12 mouse cellular contexts compared by ENCODE assay signal in the genomic region with DNA sequence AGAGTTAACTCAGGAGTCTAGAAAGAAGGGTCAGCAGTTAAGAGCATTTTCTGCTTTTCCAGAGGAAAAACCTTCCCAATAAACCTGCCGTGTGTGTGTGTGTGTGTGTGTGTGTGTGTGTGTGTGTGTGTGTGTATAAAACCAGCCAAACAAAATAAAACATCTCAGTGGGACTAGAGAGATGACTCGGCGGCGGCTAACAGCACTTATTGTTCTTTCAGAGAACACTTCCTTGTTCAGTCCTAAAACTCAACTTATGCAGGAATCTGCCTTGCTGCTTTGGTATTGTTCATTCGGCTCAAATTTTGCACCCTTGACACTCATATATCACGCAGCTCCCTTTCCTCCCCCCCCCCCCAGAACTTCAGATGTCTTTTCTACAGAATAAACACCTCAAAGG. TPM values are rescaled to one million over a fixed set of nuclear protein-coding genes. Genes with fewer than 3 reads are reported as not detected.
DNase-seq lines count a peak whose midpoint lies in the region; ATAC-seq and TF ChIP-seq lines count a peak whose summit lies in the region.
"Had no signal": no experiment of that assay in that cellular context is flagged by ENCODE, and none has a peak within 500 bp of the region (broad histone marks: within the 10 kb centered on the region; RNA-seq: fewer than 3 reads in every experiment).

No protein-coding gene starts in this region.

- no peak for TF ChIP-seq CTCF in lung, embryonic 14.5 days (IDR thresholded peaks at IDR 0.05; ENCODE audit: low read depth)
- TF ChIP-seq CTCF in heart, postnatal 0 days (IDR thresholded peaks at IDR 0.05; ENCODE audit: low read depth): no peak

- 0 out of 2 replicates have a peak overlapping the region, but pooled peaks have one; percentile 3 for H3K27ac ChIP-seq in lung, embryonic 14.5 days (ENCODE audit: low read depth)
- peak overlapping the region; percentile 59; the same call in 1 of the 2 replicates for H3K27ac ChIP-seq in heart, postnatal 0 days (ENCODE audit: low read depth)
- H3K27ac ChIP-seq: forebrain, embryonic 13.5 days; left cerebral cortex, adult 2 months had no signal

- H3K36me3 ChIP-seq in lung, embryonic 14.5 days (ENCODE audit: insufficient read depth): no peaks in the 10 kb centered on the region
- H3K36me3 ChIP-seq in heart, postnatal 0 days (replicated peaks; ENCODE audit: control insufficient read depth, insufficient read depth, low read length): no peaks in the 10 kb centered on the region

- H3K27me3 ChIP-seq in lung, embryonic 14.5 days (ENCODE audit: insufficient read depth, low read length): no peaks in the 10 kb centered on the region
- H3K27me3 ChIP-seq in heart, postnatal 0 days (ENCODE audit: control insufficient read depth, insufficient read depth, low read length): no peaks in the 10 kb centered on the region
- H3K27me3 ChIP-seq: forebrain, embryonic 13.5 days had no signal

- intact Hi-C loops in gastrocnemius, postnatal 14 days (cut with DNase I; ENCODE audit: low total_unique reads): loop anchor here (10.0 kb wide), 1 partner anchor 92 kb away; no protein-coding TSS in a partner anchor

- TF ChIP-seq EP300 in heart, postnatal 0 days (IDR thresholded peaks at IDR 0.05; ENCODE audit: low read depth): no peak

- no peaks in the 10 kb centered on the region for H3K9me3 ChIP-seq in lung, embryonic 14.5 days (ENCODE audit: low read depth, low read length)
- no peaks in the 10 kb centered on the region for H3K9me3 ChIP-seq in heart, postnatal 0 days (replicated peaks; ENCODE audit: control insufficient read depth, low read length)
- H3K9me3 ChIP-seq: forebrain, embryonic 13.5 days had no signal

- no peak overlapping the region for H3K9ac ChIP-seq in lung, embryonic 14.5 days
- H3K9ac ChIP-seq in heart, postnatal 0 days (replicated peaks; ENCODE audit: low read depth, low read length): no peak overlapping the region
- H3K9ac ChIP-seq: forebrain, embryonic 13.5 days had no signal

- WGBS in lung, embryonic 14.5 days: 45% methylated on average over 6 of the region's 6 CpGs
- 49% methylated on average over 6 of the region's 6 CpGs for WGBS in heart, postnatal 0 days

- ATAC-seq in lung, embryonic 14.5 days (ENCODE audit: insufficient read depth): no peak
- no peak for ATAC-seq in heart, postnatal 0 days (ENCODE audit: insufficient read depth, low read depth)
- ATAC-seq: forebrain, embryonic 13.5 days had no signal

- no peaks in the 10 kb centered on the region for H3K4me1 ChIP-seq in lung, embryonic 14.5 days (ENCODE audit: insufficient read depth)
- H3K4me1 ChIP-seq in heart, postnatal 0 days (ENCODE audit: control insufficient read depth, insufficient read depth): peaks cover 15% of the 10 kb centered on the region
- H3K4me1 ChIP-seq: forebrain, embryonic 13.5 days had no signal

- H3K4me2 ChIP-seq in lung, embryonic 14.5 days: peak overlapping the region; percentile 7; the same call in 1 of the 2 replicates
- 0 out of 2 replicates have a peak overlapping the region, but pooled peaks have one; percentile 35 for H3K4me2 ChIP-seq in heart, postnatal 0 days (ENCODE audit: low read depth, low read length)
- H3K4me2 ChIP-seq: forebrain, embryonic 13.5 days; midbrain, embryonic 11.5 days had no signal

- peak; percentile 13 for DNase-seq in embryo, embryonic 11 days
- no peak for DNase-seq in embryo, embryonic 9.5 days (ENCODE audit: extremely low spot score)
- no peak for DNase-seq in lung, embryonic 14.5 days
- no peak for DNase-seq in lung, adult 18-20 months
- no peak for DNase-seq in heart, postnatal 0 days (ENCODE audit: low spot score)
- peak; percentile 5 for DNase-seq in mesoderm, embryonic 11.5 days (ENCODE audit: low read depth, low spot score)
- no peak for DNase-seq in adrenal gland, postnatal 14 days
- DNase-seq in gastrocnemius, postnatal 14 days: no peak
- DNase-seq: lung, adult 2 months had no signal

- no peak overlapping the region for H3K4me3 ChIP-seq in lung, embryonic 14.5 days (ENCODE audit: low read depth, low read length)
- no peak overlapping the region for H3K4me3 ChIP-seq in heart, postnatal 0 days (ENCODE audit: low read depth, low read length)
- H3K4me3 ChIP-seq: forebrain, embryonic 13.5 days; left cerebral cortex, adult 2 months had no signal

RNA-seq across cellular contexts. Expression of gene Sgpp1, which starts 30.9 kb away (rescaled TPM):
- polyA plus RNA-seq in lung, embryonic 14.5 days (2014; fragmentation: Nextera tagmentation; extraction: Ambion mirVana): 19.1 and 21.1 TPM in 2 replicates
- 28.4 and 38.1 TPM in 2 replicates for total RNA-seq in heart, postnatal 0 days (2014; rRNA removed; ENCODE audit: low replicate concordance)
- polyA plus RNA-seq in heart, postnatal 0 days (2015; fragmentation: Nextera tagmentation; extraction: Ambion mirVana): 10.2 and 10.4 TPM in 2 replicates
- total RNA-seq in adrenal gland, postnatal 14 days (2021): 89.2 and 93.5 TPM in 2 replicates
- 10 to 100 TPM; 12.1 to 14.5 TPM for total RNA-seq in gastrocnemius, postnatal 14 days (2021)

RNA-seq across cellular contexts. Expression of gene Syne2, which starts 51.5 kb away (rescaled TPM):
- polyA plus RNA-seq in lung, embryonic 14.5 days (2014; fragmentation: Nextera tagmentation; extraction: Ambion mirVana): 59.4 and 68.4 TPM in 2 replicates
- 34.7 and 58.7 TPM in 2 replicates for total RNA-seq in heart, postnatal 0 days (2014; rRNA removed; ENCODE audit: low replicate concordance)
- 22.7 and 22.9 TPM in 2 replicates for polyA plus RNA-seq in heart, postnatal 0 days (2015; fragmentation: Nextera tagmentation; extraction: Ambion mirVana)
- 61.7 and 63.1 TPM in 2 replicates for total RNA-seq in adrenal gland, postnatal 14 days (2021)
- total RNA-seq in gastrocnemius, postnatal 14 days (2021): 10 to 100 TPM; 18.3 to 20.9 TPM

Comparison
In these comparisons a context has a peak if more than half of its experiments do, and no peak if none do; other contexts are left out.
1. DNase-seq: peak in embryo, embryonic 11 days (single experiment) and mesoderm, embryonic 11.5 days (single experiment); none in embryo, embryonic 9.5 days (single experiment), lung, embryonic 14.5 days (single experiment), lung, adult 18-20 months (0 of 2), heart, postnatal 0 days (single experiment), adrenal gland, postnatal 14 days (single experiment) and gastrocnemius, postnatal 14 days (single experiment).